Mouse (Mus musculus): ENCODE data around the gene Ggt6.

Gene Ggt6

GRCm38 (mm10) chr11:72475408-72475807, 40.1 kb downstream of the Ggt6 start:
- DNase-seq (ENCODE audit: low read depth, low spot score), result no peak

DNA sequence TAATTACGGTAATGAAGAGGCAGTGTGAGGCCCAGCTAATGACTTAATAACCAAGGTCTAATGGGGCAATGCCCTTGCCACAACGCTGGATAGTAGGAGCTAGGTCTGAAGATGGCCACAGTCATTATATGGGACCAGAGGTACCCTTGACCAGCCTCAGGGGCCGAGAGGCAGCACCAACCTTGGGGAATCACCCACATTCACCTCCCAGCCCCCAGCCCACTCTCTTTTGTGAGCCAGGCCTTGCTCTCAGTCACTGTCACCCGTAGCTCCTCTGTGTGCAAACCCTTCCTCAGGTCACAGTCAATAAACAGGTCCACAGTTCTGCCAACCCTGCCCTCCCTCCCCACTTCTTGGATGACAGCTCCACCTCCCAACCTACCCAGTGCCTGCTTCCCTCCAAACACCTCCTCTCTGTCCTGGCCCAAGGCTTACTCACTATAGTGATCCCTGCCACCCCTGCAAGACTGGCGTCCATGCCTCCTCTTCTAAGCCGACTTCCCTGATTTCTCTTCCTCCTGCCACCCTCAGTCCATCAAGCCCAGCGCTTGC, 40.8 kb downstream of the Ggt6 start:
- no peak for DNase-seq (ENCODE audit: low read depth, low spot score)

GRCm38 (mm10) chr11:72477182-72477581, 41.9 kb downstream of the Ggt6 start:
- DNase-seq (ENCODE audit: low read depth, low spot score), result no peak

GRCm38 (mm10) chr11:72477653-72478052, 42.3 kb downstream of the Ggt6 start:
- no peak for DNase-seq (ENCODE audit: low read depth, low spot score)

DNA sequence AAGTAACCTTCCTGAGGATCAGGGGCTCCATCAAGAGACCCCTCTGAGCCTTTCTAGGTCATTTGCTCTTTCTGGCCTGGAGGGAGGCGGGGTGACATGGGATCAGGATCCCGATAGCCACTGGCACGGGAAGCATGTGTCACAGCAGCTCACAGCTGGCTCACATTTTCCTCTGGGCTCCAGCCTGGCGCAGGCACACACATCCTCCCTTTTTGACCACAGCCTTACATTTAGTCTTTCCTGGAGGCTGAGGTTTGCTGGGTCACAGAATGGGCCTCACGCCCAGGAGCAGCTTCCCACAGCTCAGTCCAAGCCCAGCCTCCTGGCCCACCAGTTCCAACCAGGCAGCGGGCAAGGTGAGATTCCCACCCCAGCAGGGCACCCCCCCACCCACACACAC, 42.9 kb downstream of the Ggt6 start:
- DNase-seq (ENCODE audit: low read depth, low spot score), result no peak

DNA sequence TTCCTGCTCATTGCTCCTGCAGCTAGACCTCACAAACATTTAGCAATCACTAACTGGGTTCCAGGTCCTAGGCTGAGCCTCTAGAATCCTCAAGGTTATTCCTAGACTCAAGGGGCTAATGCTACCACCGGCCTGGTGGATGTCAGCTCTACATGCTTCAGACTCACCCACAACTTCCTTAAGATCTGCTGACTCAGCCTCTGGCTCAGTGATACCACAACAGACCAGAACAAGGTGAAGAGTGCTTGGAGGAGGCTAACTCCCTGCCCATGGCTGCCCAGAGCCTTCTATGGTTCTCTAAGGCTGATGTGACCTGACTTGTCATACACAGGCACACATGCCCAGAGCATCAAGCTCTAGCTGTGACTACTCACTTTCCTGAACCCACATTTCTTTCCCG, 44.2 kb downstream of the Ggt6 start:
- no peak for DNase-seq (ENCODE audit: low read depth, low spot score)

GRCm38 (mm10) chr11:72481313-72481712, 46.0 kb downstream of the Ggt6 start:
- DNase-seq (ENCODE audit: low read depth, low spot score), result no peak

DNA sequence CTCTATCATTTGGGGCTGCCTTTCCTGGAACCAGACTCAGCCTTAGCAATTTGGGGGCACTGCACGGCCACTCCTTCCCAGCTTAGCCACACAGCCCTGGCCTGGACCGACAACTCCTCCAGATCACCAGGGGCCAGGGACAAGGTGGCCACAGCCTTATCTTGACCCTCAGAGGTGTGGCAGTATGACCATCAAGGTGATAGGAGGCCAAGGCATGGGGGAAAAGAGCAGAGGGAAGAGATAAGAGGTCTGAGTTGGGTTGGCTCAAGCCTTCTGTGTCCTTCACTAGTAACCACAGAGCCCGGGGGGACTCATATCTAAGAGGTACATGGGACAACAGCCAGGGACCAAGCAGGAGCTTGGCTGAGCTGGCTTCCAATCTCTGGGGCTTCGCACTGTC, 46.6 kb downstream of the Ggt6 start:
- no peak for DNase-seq (ENCODE audit: low read depth, low spot score)

- no peak for DNase-seq (ENCODE audit: low read depth, low spot score)
Observed at GRCm38 (mm10) chr11:72484549-72484948, 49.2 kb downstream of the Ggt6 start.

- DNase-seq (ENCODE audit: low read depth, low spot score), result no peak
Observed at GRCm38 (mm10) chr11:72485157-72485556, 49.8 kb downstream of the Ggt6 start.

DNA sequence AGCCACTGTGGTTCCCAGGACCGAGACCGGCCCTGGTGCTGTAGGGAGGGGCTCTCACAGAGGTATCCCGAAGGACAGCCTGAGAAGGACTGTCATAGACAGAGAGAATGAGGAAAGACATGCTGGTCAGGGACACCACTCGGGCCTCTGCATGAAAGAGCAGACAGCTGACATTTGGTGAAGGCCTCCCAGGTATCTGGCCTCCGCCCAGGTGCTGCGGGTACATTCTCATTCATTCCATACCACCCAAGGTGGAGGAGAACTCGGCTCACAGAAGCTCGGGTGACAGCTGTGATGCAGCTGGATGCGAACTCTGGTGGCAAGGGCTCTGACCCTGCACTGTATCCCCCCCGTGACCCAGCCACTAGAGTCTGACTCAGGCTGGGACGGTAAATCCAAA, 50.6 kb downstream of the Ggt6 start:
- DNase-seq (ENCODE audit: low read depth, low spot score), result no peak

GRCm38 (mm10) chr11:72487171-72487570, 51.8 kb downstream of the Ggt6 start:
- no peak for DNase-seq (ENCODE audit: low read depth, low spot score)

DNA sequence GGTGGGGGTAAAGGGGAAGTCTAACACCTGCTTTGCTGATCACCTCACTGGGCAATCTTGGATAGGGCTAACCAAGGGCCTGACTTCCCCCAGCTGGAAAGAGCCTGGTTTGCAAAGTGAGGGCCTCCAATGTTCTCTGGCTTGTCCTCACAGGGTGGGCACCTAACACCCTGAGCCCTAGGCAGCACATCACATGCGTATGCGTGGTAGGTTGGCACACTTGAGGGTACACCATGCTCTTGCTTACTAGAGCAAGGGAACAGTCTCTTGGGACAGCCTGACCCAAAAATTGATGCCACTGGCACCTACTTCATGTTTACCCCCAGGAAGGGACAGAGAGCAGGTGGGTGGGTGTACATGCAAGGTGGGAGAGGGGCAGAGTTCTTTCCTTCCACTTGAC, 52.4 kb downstream of the Ggt6 start:
- no peak for DNase-seq (ENCODE audit: low read depth, low spot score)
